Mouse (Mus musculus): Measurements from ENCODE around the gene Nxnl2. TPM values are rescaled to one million over a fixed set of nuclear protein-coding genes. Genes with fewer than 3 reads are reported as not detected.

The Nxnl2 gene
- total RNA-seq, 4 experiments from 2014 or later = 1.1 TPM; not detected in 3

Small RNA genes lying within 50 kb of the gene (microRNA-seq; reads per million reads assigned to microRNA genes)
- gene Gm44341 = 0 reads per million in 2 experiments

Other genes with a start within 250 kb of the Nxnl2 start
- 100 to 1,000 TPM; 153 to 182 (median 175) TPM for gene Spin1, start 70.1 kb upstream of the Nxnl2 start, total RNA-seq (2022)
- 1 to 10 TPM; 5.3 to 7.1 (median 6.3) TPM for gene S1pr3, start 237.6 kb downstream of the Nxnl2 start, total RNA-seq (2022)

All from left cerebral cortex, adult 8-10 months (tissue).